12 mouse cellular contexts compared by ENCODE assay signal in the genomic region with DNA sequence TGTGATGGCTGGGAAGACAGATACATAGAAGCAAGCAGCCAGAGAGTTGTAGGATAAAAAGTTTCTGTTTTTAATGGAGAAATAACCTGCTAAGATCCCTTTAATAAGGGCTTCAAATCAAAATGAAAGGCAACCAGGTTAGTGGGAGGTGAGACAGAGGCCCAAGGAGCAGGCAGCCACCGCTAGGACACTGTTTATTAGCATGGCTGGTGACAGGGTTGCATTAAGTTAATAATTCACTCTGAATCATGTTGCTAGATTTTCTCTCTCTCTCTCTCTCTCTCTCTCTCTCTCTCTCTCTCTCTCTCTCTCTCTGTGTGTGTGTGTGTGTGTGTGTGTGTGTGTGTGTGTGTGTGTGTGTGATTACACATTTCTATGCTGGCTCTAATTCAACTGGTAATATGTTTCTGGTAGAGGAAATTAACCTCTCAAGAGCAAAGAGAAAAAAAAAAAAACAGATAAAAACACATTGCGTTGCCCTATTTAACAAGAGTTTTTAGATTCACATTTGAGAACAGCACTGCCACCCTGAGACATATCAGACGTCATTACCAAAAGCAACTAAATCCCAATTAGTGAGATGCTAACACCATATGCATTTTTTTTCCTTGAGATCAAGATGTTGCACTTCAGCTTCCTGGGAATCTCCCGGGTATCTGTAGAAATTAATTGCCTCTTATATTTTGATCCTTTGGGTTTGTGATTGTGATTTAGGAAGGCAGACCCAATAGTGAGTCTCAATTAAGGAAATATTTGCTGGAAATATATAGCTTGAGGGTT.
"Had no signal": no experiment of that assay in that cellular context is flagged by ENCODE, and none has a peak within 500 bp of the region (broad histone marks: within the 10 kb centered on the region; RNA-seq: fewer than 3 reads in every experiment).

No protein-coding gene starts in this region.

- H3K9ac ChIP-seq: hindbrain, embryonic 15.5 days; liver, embryonic 14.5 days; neural tube, embryonic 12.5 days had no signal

- H3K36me3 ChIP-seq: hindbrain, embryonic 15.5 days; limb, embryonic 10.5 days; neural tube, embryonic 12.5 days had no signal

- H3K4me3 ChIP-seq: hindbrain, embryonic 15.5 days; left cerebral cortex, adult 2 months; limb, embryonic 10.5 days; neural tube, embryonic 12.5 days had no signal

- H3K4me1 ChIP-seq: hindbrain, embryonic 15.5 days; limb, embryonic 10.5 days; neural tube, embryonic 12.5 days had no signal

- H3K27me3 ChIP-seq: hindbrain, embryonic 15.5 days; neural tube, embryonic 12.5 days had no signal

- H3K27ac ChIP-seq: hindbrain, embryonic 15.5 days; left cerebral cortex, adult 2 months; limb, embryonic 10.5 days; liver, embryonic 14.5 days; neural tube, embryonic 12.5 days; stomach, postnatal 0 days had no signal

- H3K4me2 ChIP-seq: hindbrain, embryonic 15.5 days; neural tube, embryonic 12.5 days had no signal

- DNase-seq: lung, adult 2 months; lung, postnatal 36 days; thymus, postnatal 4 days had no signal

- H3K9me3 ChIP-seq: hindbrain, embryonic 15.5 days; limb, embryonic 10.5 days; neural tube, embryonic 12.5 days had no signal

- ATAC-seq: inflammation-experienced regulatory T-cells, adult 6 months; intestine, postnatal 0 days; lung, postnatal 0 days had no signal
